Mouse (Mus musculus): ENCODE data around the gene Rpusd1. TPM values are rescaled to one million over a fixed set of nuclear protein-coding genes. Genes with fewer than 3 reads are reported as not detected.

Gene Rpusd1
- polyA plus RNA-seq, 1 experiment = 41.1 TPM

GRCm38 (mm10) chr17:25757691-25758090 lies 30.2 kb downstream of the Rpusd1 start:
- no peak for TF ChIP-seq GATA1 (IDR thresholded peaks at IDR 0.05; ENCODE audit: low read length)

GRCm38 (mm10) chr17:25760148-25760547 lies 32.7 kb downstream of the Rpusd1 start:
- TF ChIP-seq GATA1 (IDR thresholded peaks at IDR 0.05; ENCODE audit: low read length) = no peak

GRCm38 (mm10) chr17:25761561-25761970 lies 34.1 kb downstream of the Rpusd1 start:
- no peak for TF ChIP-seq GATA1 (IDR thresholded peaks at IDR 0.05; ENCODE audit: low read length)

GRCm38 (mm10) chr17:25762591-25762990 lies 35.1 kb downstream of the Rpusd1 start:
- no peak for TF ChIP-seq GATA1 (IDR thresholded peaks at IDR 0.05; ENCODE audit: low read length)

GRCm38 (mm10) chr17:25765886-25766285 lies 38.4 kb downstream of the Rpusd1 start:
- TF ChIP-seq GATA1 (IDR thresholded peaks at IDR 0.05; ENCODE audit: low read length) = no peak

- no peak for TF ChIP-seq GATA1 (IDR thresholded peaks at IDR 0.05; ENCODE audit: low read length)
These were observed 41.9 kb downstream of the Rpusd1 start for GRCm38 (mm10) chr17:25769331-25769730.

- no peak for TF ChIP-seq GATA1 (IDR thresholded peaks at IDR 0.05; ENCODE audit: low read length)
These were observed 46.2 kb downstream of the Rpusd1 start, which contains the start of gene Narfl for GRCm38 (mm10) chr17:25773549-25774120. Gene Narfl (plus strand): TSS chr17:25773776.

- TF ChIP-seq GATA1 (IDR thresholded peaks at IDR 0.05; ENCODE audit: low read length) = no peak
These were observed 48.0 kb downstream of the Rpusd1 start for GRCm38 (mm10) chr17:25775318-25776062.

GRCm38 (mm10) chr17:25777948-25778347 lies 50.5 kb downstream of the Rpusd1 start:
- TF ChIP-seq GATA1 (IDR thresholded peaks at IDR 0.05; ENCODE audit: low read length) = no peak

Other genes with a start within 250 kb of the Rpusd1 start
- gene Sstr5, start 230.4 kb upstream of the Rpusd1 start, polyA plus RNA-seq (2012) = not detected in 2 replicates
- not detected in 2 replicates for gene Sox8, start 157.0 kb upstream of the Rpusd1 start, polyA plus RNA-seq (2012)
- 16.3 and 16.6 TPM in 2 replicates for gene Lmf1, start 148.6 kb upstream of the Rpusd1 start, polyA plus RNA-seq (2012)
- gene Gng13, start 10.5 kb upstream of the Rpusd1 start, polyA plus RNA-seq (2012) = not detected in 2 replicates
- gene Chtf18, start 251 bp upstream of the Rpusd1 start, polyA plus RNA-seq (2012) = 75.4 and 82.7 TPM in 2 replicates
- not detected in 2 replicates for gene Mslnl, start 8.4 kb downstream of the Rpusd1 start, polyA plus RNA-seq (2012)
- not detected in 2 replicates for gene Msln, start 26.7 kb downstream of the Rpusd1 start, polyA plus RNA-seq (2012)
- 17.0 and 20.0 TPM in 2 replicates for gene Narfl, start 46.1 kb downstream of the Rpusd1 start, polyA plus RNA-seq (2012)
- 31.3 and 32.7 TPM in 2 replicates for gene Haghl, start 58.0 kb downstream of the Rpusd1 start, polyA plus RNA-seq (2012)
- gene Ccdc78, start 58.9 kb downstream of the Rpusd1 start, polyA plus RNA-seq (2012) = 0.04 TPM in 1 of 2 replicates, not detected in the other
- gene Fam173a, start 65.2 kb downstream of the Rpusd1 start, polyA plus RNA-seq (2012) = 28.7 and 30.6 TPM in 2 replicates
- not detected in 2 replicates for gene AC134908.4, start 68.0 kb downstream of the Rpusd1 start, polyA plus RNA-seq (2012)
- gene Metrn, start 69.5 kb downstream of the Rpusd1 start, polyA plus RNA-seq (2012) = 182 and 238 TPM in 2 replicates
- gene Fbxl16, start 81.4 kb downstream of the Rpusd1 start, polyA plus RNA-seq (2012) = not detected in 2 replicates
- 4.2 and 10.5 TPM in 2 replicates for gene Wdr24, start 96.0 kb downstream of the Rpusd1 start, polyA plus RNA-seq (2012)
- gene Jmjd8, start 101.2 kb downstream of the Rpusd1 start, polyA plus RNA-seq (2012) = 0.11 TPM in 2 replicates
- gene Stub1, start 105.7 kb downstream of the Rpusd1 start, polyA plus RNA-seq (2012) = 90.4 and 95.1 TPM in 2 replicates
- 1.9 and 2.4 TPM in 2 replicates for gene Rhbdl1, start 109.6 kb downstream of the Rpusd1 start, polyA plus RNA-seq (2012)
- 10.1 and 12.3 TPM in 2 replicates for gene Gm20683, start 114.1 kb downstream of the Rpusd1 start, polyA plus RNA-seq (2012)
- 207 and 251 TPM in 2 replicates for gene Rhot2, start 117.2 kb downstream of the Rpusd1 start, polyA plus RNA-seq (2012)
- 6.9 and 14.5 TPM in 2 replicates for gene Wdr90, start 133.8 kb downstream of the Rpusd1 start, polyA plus RNA-seq (2012)
- gene Mcrip2, start 141.1 kb downstream of the Rpusd1 start, polyA plus RNA-seq (2012) = 175 and 225 TPM in 2 replicates
- gene Mettl26, start 147.4 kb downstream of the Rpusd1 start, polyA plus RNA-seq (2012) = 67.3 and 82.1 TPM in 2 replicates
- gene Wfikkn1, start 153.2 kb downstream of the Rpusd1 start, polyA plus RNA-seq (2012) = 1.6 and 1.9 TPM in 2 replicates
- gene Rab40c, start 192.1 kb downstream of the Rpusd1 start, polyA plus RNA-seq (2012) = 12.9 and 13.4 TPM in 2 replicates
- gene Pigq, start 217.3 kb downstream of the Rpusd1 start, polyA plus RNA-seq (2012) = 89.1 and 149 TPM in 2 replicates
- gene Nhlrc4, start 217.3 kb downstream of the Rpusd1 start, polyA plus RNA-seq (2012) = 0.31 and 0.85 TPM in 2 replicates
- gene A930017K11Rik, start 224.9 kb downstream of the Rpusd1 start, polyA plus RNA-seq (2012) = 0.12 and 0.15 TPM in 2 replicates